Mouse (Mus musculus): ENCODE measurements around the gene Mrpl42. TPM values are rescaled to one million over a fixed set of nuclear protein-coding genes. Genes with fewer than 3 reads are reported as not detected.

The Mrpl42 gene
- polyA plus RNA-seq, 1 experiment from 2014 or later = 381 TPM

GRCm38 (mm10) chr10:95535399-95536221 lies 33.9 kb upstream of the Mrpl42 start:
- H3K4me3 ChIP-seq = no peak overlapping the region
- H3K27me3 ChIP-seq (ENCODE audit: poor library complexity, severe bottlenecking) = no peaks in the 10 kb centered on the region
- DNase-seq (ENCODE audit: extremely low spot score, low spot score) = no peak
- H3K27ac ChIP-seq = no peak overlapping the region
- peaks cover 6% of the 10 kb centered on the region; the same call in 1 of the 2 replicates for H3K36me3 ChIP-seq (replicated peaks)
- peaks cover 13% of the 10 kb centered on the region for H3K4me1 ChIP-seq
- WGBS = 91% methylated on average over 8 of the region's 8 CpGs
- H3K9me3 ChIP-seq = no peaks in the 10 kb centered on the region

- DNase-seq (ENCODE audit: extremely low spot score, low spot score) = no peak
- peaks cover 20% of the 10 kb centered on the region for H3K4me1 ChIP-seq
- H3K27ac ChIP-seq = no peak overlapping the region
- H3K36me3 ChIP-seq (replicated peaks) = peaks cover 6% of the 10 kb centered on the region; the same call in 1 of the 2 replicates
- 93% methylated on average over 7 of the region's 7 CpGs for WGBS
- H3K4me3 ChIP-seq = no peak overlapping the region
- no peaks in the 10 kb centered on the region for H3K27me3 ChIP-seq (ENCODE audit: poor library complexity, severe bottlenecking)
- H3K9me3 ChIP-seq = no peaks in the 10 kb centered on the region
Observed at GRCm38 (mm10) chr10:95533382-95533781, 31.6 kb upstream of the Mrpl42 start.

- 94% methylated on average over 5 of the region's 5 CpGs for WGBS
- H3K4me1 ChIP-seq = peaks cover 20% of the 10 kb centered on the region
- no peaks in the 10 kb centered on the region for H3K27me3 ChIP-seq (ENCODE audit: poor library complexity, severe bottlenecking)
- H3K36me3 ChIP-seq (replicated peaks) = peaks cover 6% of the 10 kb centered on the region; the same call in 1 of the 2 replicates
- no peaks in the 10 kb centered on the region for H3K9me3 ChIP-seq
- no peak overlapping the region for H3K4me3 ChIP-seq
- no peak for DNase-seq (ENCODE audit: extremely low spot score, low spot score)
- H3K27ac ChIP-seq = no peak overlapping the region
Observed at GRCm38 (mm10) chr10:95532916-95533315, 31.2 kb upstream of the Mrpl42 start.

- Histone ChIP-seq H3K4me3 (no peak overlapping the region), H3K4me1 (peaks cover 24% of the 10 kb centered on the region), H3K36me3 (replicated peaks) (peaks cover 6% of the 10 kb centered on the region; the same call in 1 of the 2 replicates), H3K27me3 (ENCODE audit: poor library complexity, severe bottlenecking) (no peaks in the 10 kb centered on the region), H3K9me3 (no peaks in the 10 kb centered on the region), H3K27ac (no peak overlapping the region)
- no peak for DNase-seq (ENCODE audit: extremely low spot score, low spot score)
- WGBS = 77% methylated on average over 2 of the region's 2 CpGs
Observed at GRCm38 (mm10) chr10:95530551-95531121, 28.9 kb upstream of the Mrpl42 start.

GRCm38 (mm10) chr10:95526495-95527122 lies 24.9 kb upstream of the Mrpl42 start:
- DNase-seq (ENCODE audit: extremely low spot score, low spot score) = no peak
- H3K36me3 ChIP-seq (replicated peaks) = peaks cover 19% of the 10 kb centered on the region
- peaks cover 2% of the 10 kb centered on the region; the same call in 1 of the 2 replicates for H3K9me3 ChIP-seq
- no peaks in the 10 kb centered on the region for H3K27me3 ChIP-seq (ENCODE audit: poor library complexity, severe bottlenecking)
- H3K4me1 ChIP-seq = peaks cover 20% of the 10 kb centered on the region
- 87% methylated on average over 5 of the region's 5 CpGs for WGBS
- H3K27ac ChIP-seq = no peak overlapping the region
- H3K4me3 ChIP-seq = no peak overlapping the region

- H3K4me1 ChIP-seq = peaks cover 14% of the 10 kb centered on the region
- no peak overlapping the region for H3K27ac ChIP-seq
- H3K4me3 ChIP-seq = no peak overlapping the region
- peaks cover 25% of the 10 kb centered on the region for H3K36me3 ChIP-seq (replicated peaks)
- peaks cover 3% of the 10 kb centered on the region; the same call in 1 of the 2 replicates for H3K9me3 ChIP-seq
- H3K27me3 ChIP-seq (ENCODE audit: poor library complexity, severe bottlenecking) = no peaks in the 10 kb centered on the region
- no peak for DNase-seq (ENCODE audit: extremely low spot score, low spot score)
- WGBS = 93% methylated on average over 5 of the region's 5 CpGs
Observed at GRCm38 (mm10) chr10:95525871-95526270, 24.1 kb upstream of the Mrpl42 start.

GRCm38 (mm10) chr10:95525037-95525675 lies 23.4 kb upstream of the Mrpl42 start:
- Histone ChIP-seq H3K27ac (no peak overlapping the region), H3K36me3 (replicated peaks) (peaks cover 32% of the 10 kb centered on the region), H3K4me3 (no peak overlapping the region), H3K27me3 (ENCODE audit: poor library complexity, severe bottlenecking) (no peaks in the 10 kb centered on the region), H3K9me3 (peaks cover 3% of the 10 kb centered on the region; the same call in 1 of the 2 replicates), H3K4me1 (peaks cover 8% of the 10 kb centered on the region; the same call in 1 of the 2 replicates)
- DNase-seq (ENCODE audit: extremely low spot score, low spot score) = no peak
- 90% methylated on average over 6 of the region's 6 CpGs for WGBS

- no peaks in the 10 kb centered on the region for H3K27me3 ChIP-seq (ENCODE audit: poor library complexity, severe bottlenecking)
- no peak overlapping the region for H3K4me3 ChIP-seq
- H3K36me3 ChIP-seq (replicated peaks) = peaks cover 54% of the 10 kb centered on the region
- WGBS = 95% methylated on average over 6 of the region's 6 CpGs
- H3K27ac ChIP-seq = no peak overlapping the region
- no peak for DNase-seq (ENCODE audit: extremely low spot score, low spot score)
- H3K4me1 ChIP-seq = peaks cover 20% of the 10 kb centered on the region
- H3K9me3 ChIP-seq = peaks cover 3% of the 10 kb centered on the region; the same call in 1 of the 2 replicates
Observed at GRCm38 (mm10) chr10:95517656-95518055, 15.9 kb upstream of the Mrpl42 start.

- under 1% methylated on average over 76 of the region's 80 CpGs for whole genome bisulfite sequencing
Observed at GRCm38 (mm10) chr10:95515293-95515931, 13.7 kb upstream of the Mrpl42 start.

GRCm38 (mm10) chr10:95514656-95515292 lies 13.0 kb upstream of the Mrpl42 start, which contains the start of gene Ube2n:
Gene Ube2n (plus strand): TSS chr10:95515145.
- WGBS = under 1% methylated on average over 78 of the region's 81 CpGs
- Histone ChIP-seq H3K4me1 (peaks cover 20% of the 10 kb centered on the region), H3K4me3 (peak within 1 kb of the TSS; percentile 100), H3K27me3 (ENCODE audit: poor library complexity, severe bottlenecking) (no peaks in the 10 kb centered on the region), H3K9me3 (no peaks in the 10 kb centered on the region), H3K27ac (peak within 1 kb of the TSS; percentile 98), H3K36me3 (replicated peaks) (peaks cover 26% of the 10 kb centered on the region)
- DNase-seq (ENCODE audit: extremely low spot score, low spot score) = peak; percentile 98

More at GRCm38 (mm10) chr10:95515293-95515931, 13.7 kb upstream of the Mrpl42 start:
- DNase-seq (ENCODE audit: extremely low spot score, low spot score) = no peak
- H3K27ac ChIP-seq = peak overlapping the region; percentile 98
- peak overlapping the region; percentile 100 for H3K4me3 ChIP-seq
- peaks cover 33% of the 10 kb centered on the region for H3K36me3 ChIP-seq (replicated peaks)
- H3K4me1 ChIP-seq = peaks cover 20% of the 10 kb centered on the region
- H3K9me3 ChIP-seq = no peaks in the 10 kb centered on the region
- no peaks in the 10 kb centered on the region for H3K27me3 ChIP-seq (ENCODE audit: poor library complexity, severe bottlenecking)

- H3K4me1 ChIP-seq = peaks cover 20% of the 10 kb centered on the region
- H3K27me3 ChIP-seq (ENCODE audit: poor library complexity, severe bottlenecking) = no peaks in the 10 kb centered on the region
- WGBS = 35% methylated on average over 15 of the region's 15 CpGs
- H3K9me3 ChIP-seq = no peaks in the 10 kb centered on the region
- no peak for DNase-seq (ENCODE audit: extremely low spot score, low spot score)
- peaks cover 18% of the 10 kb centered on the region for H3K36me3 ChIP-seq (replicated peaks)
- H3K4me3 ChIP-seq = peak overlapping the region; percentile 100
- H3K27ac ChIP-seq = peak overlapping the region; percentile 98
Observed at GRCm38 (mm10) chr10:95513768-95514556, 12.2 kb upstream of the Mrpl42 start.
